Mouse (Mus musculus): ENCODE results near the gene Psmc1. TPM values are rescaled to one million over a fixed set of nuclear protein-coding genes. Genes with fewer than 3 reads are reported as not detected.

Gene Psmc1
- total RNA-seq, 4 experiments from 2014 or later = 185 to 258 (median 197) TPM

Other genes with a start within 250 kb of the Psmc1 start
- under 1 TPM; 0.13 to 0.49 (median 0.30) TPM for gene Efcab11, start 225.7 kb upstream of the Psmc1 start, total RNA-seq (2022)
- gene Tdp1, start 225.6 kb upstream of the Psmc1 start, total RNA-seq (2022) = 10 to 100 TPM; 12.2 to 23.8 (median 14.9) TPM
- gene Kcnk13, start 145.7 kb upstream of the Psmc1 start, total RNA-seq (2022) = 1 to 10 TPM; 1.0 to 1.3 (median 1.1) TPM
- 10 to 100 TPM; 20.3 to 25.0 (median 23.4) TPM for gene Nrde2, start 49.5 kb downstream of the Psmc1 start, total RNA-seq (2022)
- 100 to 1,000 TPM; 303 to 399 (median 341) TPM for gene Calm1, start 89.3 kb downstream of the Psmc1 start, total RNA-seq (2022)

All from adrenal gland, adult 8-10 months (tissue).